25 mouse cellular contexts compared by ENCODE assay signal in genomic region chr5:59103358-59104077, GRCm38 (mm10).
"Had no signal": no experiment of that assay in that cellular context is flagged by ENCODE, and none has a peak within 500 bp of the region (broad histone marks: within the 10 kb centered on the region; RNA-seq: fewer than 3 reads in every experiment).

No protein-coding gene starts in this region.

- H3K4me2 ChIP-seq: heart, embryonic 11.5 days; heart, embryonic 13.5 days; heart, embryonic 15.5 days; hindbrain, embryonic 13.5 days; hindbrain, embryonic 15.5 days; kidney, embryonic 15.5 days; limb, embryonic 13.5 days; limb, embryonic 15.5 days; liver, embryonic 12.5 days had no signal

- H3K9ac ChIP-seq: heart, embryonic 13.5 days; heart, embryonic 15.5 days; hindbrain, embryonic 13.5 days; hindbrain, embryonic 15.5 days; kidney, embryonic 15.5 days; limb, embryonic 13.5 days; limb, embryonic 15.5 days; liver, embryonic 12.5 days; liver, embryonic 14.5 days had no signal

- H3K27ac ChIP-seq: heart, adult 2 months; heart, embryonic 13.5 days; heart, embryonic 15.5 days; hindbrain, embryonic 13.5 days; hindbrain, embryonic 15.5 days; hindbrain, postnatal 0 days; kidney, embryonic 15.5 days; kidney, postnatal 0 days; layer of hippocampus, adult 2 months; limb, embryonic 13.5 days; limb, embryonic 15.5 days; liver, embryonic 12.5 days; liver, embryonic 14.5 days had no signal

- H3K4me1 ChIP-seq: heart, embryonic 13.5 days; heart, embryonic 15.5 days; hindbrain, embryonic 13.5 days; hindbrain, embryonic 15.5 days; kidney, embryonic 15.5 days; limb, embryonic 13.5 days; limb, embryonic 15.5 days; liver, embryonic 12.5 days had no signal

- H3K36me3 ChIP-seq: heart, embryonic 13.5 days; heart, embryonic 15.5 days; hindbrain, embryonic 13.5 days; hindbrain, embryonic 15.5 days; kidney, embryonic 15.5 days; limb, embryonic 13.5 days; limb, embryonic 15.5 days; liver, embryonic 12.5 days had no signal

- DNase-seq: gastrocnemius, postnatal 14 days; gastrocnemius, postnatal 36 days; heart, adult 11 months; heart, adult 2 months; heart, postnatal 14 days; heart, postnatal 36 days; kidney, adult 11 months; kidney, adult 2 months; kidney, adult 9 months; kidney, postnatal 14 days; kidney, postnatal 36 days; left cerebral cortex, postnatal 4 days had no signal

- H3K9me3 ChIP-seq: heart, embryonic 13.5 days; heart, embryonic 15.5 days; hindbrain, embryonic 13.5 days; hindbrain, embryonic 15.5 days; kidney, embryonic 15.5 days; limb, embryonic 13.5 days; limb, embryonic 15.5 days; liver, embryonic 12.5 days had no signal

- H3K4me3 ChIP-seq: heart, adult 2 months; heart, embryonic 13.5 days; heart, embryonic 15.5 days; hindbrain, embryonic 13.5 days; hindbrain, embryonic 15.5 days; kidney, embryonic 15.5 days; layer of hippocampus, adult 2 months; limb, embryonic 13.5 days; limb, embryonic 15.5 days; liver, embryonic 12.5 days had no signal

- H3K27me3 ChIP-seq: heart, embryonic 13.5 days; heart, embryonic 15.5 days; hindbrain, embryonic 13.5 days; hindbrain, embryonic 15.5 days; kidney, embryonic 15.5 days; limb, embryonic 13.5 days; limb, embryonic 15.5 days; liver, embryonic 12.5 days had no signal

- ATAC-seq: hindbrain, postnatal 0 days; liver, embryonic 12.5 days had no signal
